Mouse (Mus musculus) MN1 (cell line): ENCODE results near the gene Rpgrip1l.

ENCODE experiments used
- DNase-seq: peaks from one replicate; pipeline ENCODE4 v3.0.0-alpha.2; 2016; ENCODE audit warnings: low spot score

Gene Rpgrip1l

GRCm38 (mm10) chr8:91329056-91329455 lies 16.0 kb upstream of the Rpgrip1l start:
- DNase-seq: no peak

- no peak for DNase-seq
These were observed 14.6 kb upstream of the Rpgrip1l start for GRCm38 (mm10) chr8:91327471-91328205.

- no peak for DNase-seq
These were observed 13.9 kb upstream of the Rpgrip1l start for GRCm38 (mm10) chr8:91326946-91327345.

- DNase-seq: no peak
These were observed 13.0 kb upstream of the Rpgrip1l start for GRCm38 (mm10) chr8:91326018-91326417.

GRCm38 (mm10) chr8:91324916-91325315 lies 11.9 kb upstream of the Rpgrip1l start:
- no peak for DNase-seq

GRCm38 (mm10) chr8:91324271-91324670 lies 11.2 kb upstream of the Rpgrip1l start:
- no peak for DNase-seq

- DNase-seq: no peak
These were observed 10.4 kb upstream of the Rpgrip1l start for GRCm38 (mm10) chr8:91323511-91323910.

GRCm38 (mm10) chr8:91318938-91319729 lies 6.1 kb upstream of the Rpgrip1l start:
- DNase-seq: no peak

- DNase-seq: no peak
These were observed 4.6 kb upstream of the Rpgrip1l start for GRCm38 (mm10) chr8:91317567-91318227.

- DNase-seq: no peak
These were observed 720 bp downstream of the Rpgrip1l start for GRCm38 (mm10) chr8:91312342-91312741.

GRCm38 (mm10) chr8:91304481-91305386 lies 8.3 kb downstream of the Rpgrip1l start:
- no peak for DNase-seq

- DNase-seq: no peak
These were observed 14.4 kb downstream of the Rpgrip1l start for GRCm38 (mm10) chr8:91298672-91299071.

- DNase-seq: no peak
These were observed 17.3 kb downstream of the Rpgrip1l start for GRCm38 (mm10) chr8:91295786-91296185.

GRCm38 (mm10) chr8:91290576-91290975 lies 22.5 kb downstream of the Rpgrip1l start:
- no peak for DNase-seq

- no peak for DNase-seq
These were observed 26.8 kb downstream of the Rpgrip1l start for GRCm38 (mm10) chr8:91286237-91286636.

GRCm38 (mm10) chr8:91283815-91284214 lies 29.2 kb downstream of the Rpgrip1l start:
- no peak for DNase-seq

- no peak for DNase-seq
These were observed 30.4 kb downstream of the Rpgrip1l start for GRCm38 (mm10) chr8:91282655-91283054.

GRCm38 (mm10) chr8:91281545-91281944 lies 31.5 kb downstream of the Rpgrip1l start:
- no peak for DNase-seq

- no peak for DNase-seq
These were observed 32.4 kb downstream of the Rpgrip1l start for GRCm38 (mm10) chr8:91280467-91281212.

GRCm38 (mm10) chr8:91278060-91278459 lies 35.0 kb downstream of the Rpgrip1l start:
- DNase-seq: no peak

- no peak for DNase-seq
These were observed 36.7 kb downstream of the Rpgrip1l start for GRCm38 (mm10) chr8:91276337-91276736.
